Mouse (Mus musculus) megakaryocyte, adult 5-6 weeks (primary cell): ENCODE results near the gene Sfxn3. TPM values are rescaled to one million over a fixed set of nuclear protein-coding genes. Genes with fewer than 3 reads are reported as not detected.
A peak's percentile ranks its signal among the peaks of the same experiment; 100 is the strongest.
"Not testable (repeated sequence)": the region's sequence is repeated elsewhere in the genome, so short reads cannot be mapped to it uniquely, and the experiment has no call there.

ENCODE experiments used
- ATAC-seq: 2 replicates; pipeline ENCODE4 v1.8.0; 2016; ENCODE audit warnings: mild to moderate bottlenecking, inconsistent platforms; ENCODE audit not compliant: poor library complexity, severe bottlenecking
- total RNA-seq, 2 experiments: library from RNA; stranded (forward) in 1 of 2; stranded (reverse) in 1 of 2; fragments of 153-499, 151-499 nt in 1 of 2; fragments of 221-1000, 200-1000 nt in 1 of 2; gene quantifications; 2 replicates each; pipeline versions ENCODE4 v1.2.3 to v1.2.4; 2015 to 2017

The Sfxn3 gene
- total RNA-seq, 2 experiments from 2014 or later, result 9.4 to 36.9 TPM

DNA sequence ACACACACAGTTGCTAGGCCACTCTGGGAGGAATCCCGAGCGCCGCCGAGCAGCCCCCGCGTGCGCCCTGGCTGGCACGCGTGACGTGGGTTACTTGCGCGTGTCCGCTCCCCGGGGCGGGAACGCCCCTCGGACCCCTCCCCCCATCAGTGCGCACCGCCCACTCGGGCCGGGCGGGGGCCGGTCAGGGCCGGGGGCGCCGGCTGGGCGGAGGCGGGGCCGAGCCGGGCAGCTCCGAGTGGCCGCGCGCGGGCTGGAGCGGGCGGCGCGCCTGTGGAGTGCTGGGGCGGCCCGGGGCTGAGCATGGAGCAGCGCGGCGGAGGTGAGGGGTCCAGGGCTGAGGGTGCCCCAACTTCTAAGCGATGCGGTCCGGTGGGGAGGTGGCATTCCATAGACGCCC lies 29.4 kb upstream of the Sfxn3 start:
- peak; percentile 22 for ATAC-seq

DNA sequence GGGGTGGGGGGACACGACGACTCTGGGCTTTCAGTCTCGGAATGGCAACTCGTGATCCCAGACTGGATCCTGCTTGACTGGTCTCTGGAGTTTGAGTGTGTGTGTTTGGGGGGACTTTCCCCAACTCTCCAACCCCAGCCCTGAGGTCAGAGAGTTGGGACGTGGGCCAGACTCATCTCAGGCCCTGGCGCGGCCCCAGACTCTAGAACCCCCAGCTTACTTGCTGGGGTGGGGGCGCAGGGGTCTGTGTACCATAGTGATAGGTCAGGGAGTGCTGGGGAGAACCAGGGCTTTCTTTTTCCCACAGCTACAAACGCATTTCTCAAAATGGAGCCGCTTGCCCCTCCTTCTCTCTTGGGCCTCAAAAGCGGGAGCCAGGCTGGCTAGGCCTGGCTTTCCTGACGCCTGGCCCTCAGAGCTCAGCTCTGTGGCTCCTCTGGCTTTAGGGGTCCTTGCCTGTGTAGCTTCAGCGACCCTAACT lies 28.9 kb upstream of the Sfxn3 start:
- no peak for ATAC-seq

DNA sequence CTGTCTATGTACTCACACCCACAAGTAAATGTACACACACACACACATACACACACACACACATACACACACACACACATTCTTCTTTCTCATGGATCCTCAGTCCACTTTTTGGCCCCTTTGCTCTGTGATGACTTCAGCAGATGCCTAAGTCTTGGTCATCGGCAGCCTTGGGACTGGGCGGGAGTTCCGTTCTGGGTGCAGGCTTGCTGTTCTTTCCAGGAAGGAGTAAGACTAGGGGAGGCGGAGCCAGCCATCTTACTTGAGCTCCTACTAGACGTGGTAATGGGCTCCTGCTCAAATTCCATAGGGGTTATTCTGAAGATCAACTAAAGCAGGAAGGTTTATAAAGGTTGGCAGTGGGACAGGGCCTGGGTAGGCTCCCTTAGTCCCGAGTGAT lies 27.0 kb upstream of the Sfxn3 start:
- no peak for ATAC-seq

DNA sequence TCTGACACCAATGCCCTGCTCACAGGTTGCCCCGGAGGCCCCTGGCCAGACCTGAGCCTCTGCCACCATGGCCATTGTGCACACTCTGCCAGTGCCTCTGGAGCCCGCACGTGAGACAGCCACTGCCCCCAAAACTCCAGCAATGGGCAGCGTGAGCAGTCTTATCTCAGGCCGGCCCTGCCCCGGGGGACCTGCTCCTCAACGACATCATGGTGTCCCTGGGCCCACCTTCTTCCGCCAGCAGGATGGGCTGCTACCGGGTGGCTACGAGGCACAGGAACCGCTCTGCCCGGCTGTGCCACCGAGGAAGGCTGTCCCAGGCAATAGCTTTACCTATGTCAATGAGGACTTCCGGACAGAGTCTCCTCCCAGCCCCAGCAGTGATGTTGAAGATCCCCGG lies 25.9 kb upstream of the Sfxn3 start:
- no peak for ATAC-seq

GRCm38 (mm10) chr19:45023993-45024392 lies 23.3 kb upstream of the Sfxn3 start:
- ATAC-seq, result no peak

- no peak for ATAC-seq
These were observed 22.5 kb upstream of the Sfxn3 start for GRCm38 (mm10) chr19:45024775-45025174.

- no peak for ATAC-seq
These were observed 21.2 kb upstream of the Sfxn3 start for GRCm38 (mm10) chr19:45025937-45026568.

- no peak for ATAC-seq
These were observed 20.2 kb upstream of the Sfxn3 start for GRCm38 (mm10) chr19:45026958-45027670.

GRCm38 (mm10) chr19:45027848-45028247 lies 19.5 kb upstream of the Sfxn3 start:
- ATAC-seq, result no peak

DNA sequence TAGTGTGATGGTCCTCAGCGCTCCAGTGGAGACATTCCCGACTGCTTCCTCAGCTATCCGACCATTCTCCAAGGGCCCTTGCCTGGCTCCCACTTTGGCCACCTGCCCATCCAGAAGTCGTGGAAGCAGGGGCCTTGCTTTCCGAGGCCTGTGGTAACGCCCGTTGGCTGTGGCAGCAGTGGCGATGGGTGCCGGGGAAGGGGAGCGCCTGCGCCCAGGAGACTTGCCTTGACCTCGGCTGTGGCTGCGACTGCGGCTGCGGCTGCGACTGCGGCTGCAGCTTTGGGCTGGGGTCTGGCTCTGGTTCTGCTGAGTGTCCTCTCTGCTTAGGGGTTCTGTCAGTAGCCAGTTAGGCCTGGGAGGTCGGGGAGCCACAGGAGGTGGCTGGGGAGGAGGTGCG lies 18.6 kb upstream of the Sfxn3 start:
- no peak for ATAC-seq

DNA sequence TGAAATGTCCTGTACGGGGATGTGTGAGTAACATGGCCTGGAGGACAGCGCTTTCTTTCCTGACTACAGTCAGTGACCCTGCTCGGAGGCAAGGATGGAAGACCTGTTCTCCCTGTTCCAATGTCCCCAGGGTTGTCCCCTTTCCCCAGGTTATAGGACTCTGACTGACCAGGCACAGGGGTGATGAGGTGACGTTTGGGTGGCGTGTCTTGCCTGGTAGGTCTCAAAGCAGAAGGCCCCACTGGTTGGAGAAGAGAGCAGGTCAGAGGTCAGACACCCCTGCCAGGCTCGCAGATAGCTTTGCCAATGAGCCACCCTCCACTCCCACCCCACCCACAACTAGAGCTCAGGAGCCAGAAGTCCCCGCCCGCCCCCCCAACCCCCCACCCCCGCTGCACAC lies 17.7 kb upstream of the Sfxn3 start:
- ATAC-seq, result no peak

GRCm38 (mm10) chr19:45030111-45030510 lies 17.2 kb upstream of the Sfxn3 start:
- ATAC-seq, result peak; percentile 50

DNA sequence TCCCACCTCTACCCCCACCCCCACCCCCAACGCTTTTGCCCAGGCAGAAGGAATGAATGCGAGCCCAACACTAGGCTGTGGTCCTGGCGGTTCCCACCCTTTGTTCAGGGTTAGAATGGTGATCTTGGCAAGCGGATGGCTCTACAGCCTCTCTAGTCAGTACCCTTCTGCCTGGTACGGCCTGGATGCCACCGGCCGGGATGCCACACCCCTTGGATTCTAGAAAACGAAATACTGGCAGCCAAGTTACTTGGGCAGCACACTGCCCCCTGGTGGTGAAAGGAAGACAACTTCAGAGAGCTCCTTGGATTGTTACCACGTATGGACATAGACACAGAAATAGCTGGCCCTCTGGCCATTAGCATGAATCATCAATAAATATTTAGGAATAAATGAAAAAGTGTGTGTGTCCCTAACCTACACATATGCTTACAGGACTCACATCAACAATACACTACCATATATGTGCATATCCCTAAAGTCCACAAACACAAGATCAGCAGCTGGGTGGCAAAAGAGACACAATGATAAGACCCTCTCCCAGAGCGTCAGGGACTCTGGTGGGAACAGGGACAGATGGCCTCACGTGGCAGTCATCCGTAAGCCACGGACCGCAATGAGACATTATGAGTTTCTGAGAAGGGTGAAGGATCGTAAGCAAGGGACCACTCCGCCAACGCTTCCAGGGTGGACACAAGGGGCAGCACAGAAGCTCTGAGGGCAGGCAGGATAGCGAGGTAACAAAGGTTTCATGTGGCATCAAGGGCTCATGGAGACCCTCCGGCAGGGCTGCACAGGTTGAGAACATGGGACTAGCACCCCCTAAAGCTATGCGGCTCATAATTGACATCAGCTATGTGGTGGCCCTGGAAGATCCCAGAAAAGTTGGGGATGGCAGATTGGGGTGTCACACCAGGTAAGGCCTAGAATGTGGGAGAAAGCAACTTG lies 16.3 kb upstream of the Sfxn3 start:
- ATAC-seq, result peak; percentile 75

GRCm38 (mm10) chr19:45031780-45032179 lies 15.5 kb upstream of the Sfxn3 start:
- ATAC-seq, result peak; percentile 84

DNA sequence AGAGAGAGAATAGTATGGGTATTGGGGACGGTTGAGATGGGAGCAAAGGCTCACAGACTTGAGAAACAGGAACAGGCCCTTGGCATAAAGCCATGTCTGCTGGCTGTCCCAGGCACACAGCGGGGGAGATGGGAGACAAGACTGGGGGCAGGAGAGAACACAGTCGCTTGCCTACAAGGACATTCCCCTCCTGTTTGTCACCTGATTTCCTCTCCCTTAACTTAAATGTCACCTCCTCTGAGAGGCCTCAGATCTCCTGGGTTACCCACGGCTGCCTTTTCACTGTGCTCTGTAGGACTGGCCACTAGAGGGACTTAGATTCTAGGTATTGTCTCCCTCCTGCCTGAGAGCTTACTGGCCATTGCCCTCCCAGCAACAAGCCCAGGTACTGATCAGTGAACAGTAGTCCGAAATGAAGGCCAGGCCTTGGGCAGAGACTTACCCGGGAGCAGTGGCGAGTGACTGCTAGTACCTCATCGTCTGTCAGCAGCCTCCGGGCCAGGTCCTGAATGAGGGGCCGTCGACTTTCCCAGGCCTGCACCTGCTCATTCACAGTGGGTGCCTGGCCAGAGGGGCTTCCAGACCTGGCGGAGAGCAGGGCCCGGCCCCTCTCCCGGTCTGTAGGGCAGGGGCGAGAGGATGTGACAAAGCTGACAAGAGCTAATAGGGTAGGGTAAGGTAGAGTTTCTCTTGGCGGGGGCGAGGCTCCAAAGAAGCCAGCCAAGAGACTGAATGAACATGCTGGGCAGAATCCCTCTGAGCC lies 14.6 kb upstream of the Sfxn3 start:
- 0 out of 2 replicates have a peak, but pooled peaks have one; percentile 32 for ATAC-seq

- peak; percentile 65 for ATAC-seq
These were observed 10.4 kb upstream of the Sfxn3 start for GRCm38 (mm10) chr19:45036867-45037266.

- ATAC-seq, result not testable (repeated sequence)
These were observed 9.1 kb upstream of the Sfxn3 start for GRCm38 (mm10) chr19:45038198-45038597.

GRCm38 (mm10) chr19:45040214-45040613 lies 7.1 kb upstream of the Sfxn3 start:
- no peak for ATAC-seq

GRCm38 (mm10) chr19:45044389-45044927 lies 2.8 kb upstream of the Sfxn3 start:
- no peak for ATAC-seq

DNA sequence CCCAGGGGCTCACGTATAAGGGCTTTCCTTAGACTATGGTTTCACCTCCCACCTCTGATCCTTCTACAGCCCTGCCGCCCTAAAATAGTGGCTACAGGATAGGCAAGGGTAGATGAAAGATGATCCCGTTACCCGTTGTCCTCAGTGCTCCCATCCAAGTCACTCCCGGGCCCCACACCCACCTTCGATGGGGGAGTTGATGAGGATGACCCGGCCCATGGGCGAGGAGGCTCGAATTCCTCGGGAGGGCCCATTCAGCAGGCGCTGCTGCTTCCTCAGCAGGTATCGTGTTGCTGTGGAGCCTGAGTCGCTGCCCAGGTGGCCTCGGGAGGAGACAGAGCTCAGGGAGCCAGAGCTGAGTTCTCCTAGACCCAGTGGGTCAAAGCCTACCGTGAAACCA lies 2.1 kb upstream of the Sfxn3 start:
- ATAC-seq, result no peak
